Mouse (Mus musculus) intestine, embryonic 15.5 days (tissue): ENCODE measurements around the gene Ubap2l. TPM values are rescaled to one million over a fixed set of nuclear protein-coding genes. Genes with fewer than 3 reads are reported as not detected.

Source experiments
- ATAC-seq: fragments of 200-750 bp; cut with Nextera tagmentation; 2 replicates; pipeline ENCODE4 v1.8.0; 2017; ENCODE audit warnings: moderate TSS enrichment, moderate library complexity
- H3K27ac ChIP-seq: fragments of 300-500 bp; sonication (generic); 2 replicates; pipeline ENCODE4 v1.5.1; 2015; ENCODE audit warnings: mild to moderate bottlenecking, inconsistent platforms
- H3K27me3 ChIP-seq: fragments of 300-500 bp; sonication (generic); replicated peaks from 2 replicates; pipeline ENCODE4 v1.6.1; 2015; ENCODE audit warnings: inconsistent platforms
- H3K36me3 ChIP-seq: fragments of 300-500 bp; sonication (generic); 2 replicates; pipeline ENCODE4 v1.6.1; 2015; ENCODE audit warnings: inconsistent platforms
- H3K4me1 ChIP-seq: fragments of 300-500 bp; sonication (generic); replicated peaks from 2 replicates; pipeline ENCODE4 v1.6.1; 2015; ENCODE audit warnings: inconsistent platforms
- H3K4me2 ChIP-seq: fragments of 300-500 bp; sonication (generic); replicated peaks from 2 replicates; pipeline ENCODE4 v1.6.1; 2015; ENCODE audit warnings: mild to moderate bottlenecking, inconsistent platforms
- H3K4me3 ChIP-seq: fragments of 300-500 bp; sonication (generic); replicated peaks from 2 replicates; pipeline ENCODE4 v1.5.1; 2015; ENCODE audit warnings: inconsistent platforms
- H3K9ac ChIP-seq: fragments of 300-500 bp; sonication (generic); 2 replicates; pipeline ENCODE4 v1.6.1; 2015; ENCODE audit warnings: inconsistent platforms
- H3K9me3 ChIP-seq: fragments of 300-500 bp; sonication (generic); 2 replicates; pipeline ENCODE4 v1.6.1; 2016; ENCODE audit warnings: inconsistent platforms
- WGBS: fragments of 180-500 bp; shearing (Covaris S2); methylation state at CpG from one replicate; pipeline ENCODE4 v1.1.7; 2015; 5-methylcytosine and 5-hydroxymethylcytosine counted together
- polyA plus RNA-seq: library from polyadenylated mRNA; unstranded; fragments of >200 nt; fragmentation: Nextera tagmentation; extraction: Ambion mirVana; gene quantifications from 2 replicates; pipeline ENCODE4 v1.2.1, GENCODE M21; 2015

Gene Ubap2l
- polyA plus RNA-seq, 1 experiment from 2014 or later: 164 TPM

DNA sequence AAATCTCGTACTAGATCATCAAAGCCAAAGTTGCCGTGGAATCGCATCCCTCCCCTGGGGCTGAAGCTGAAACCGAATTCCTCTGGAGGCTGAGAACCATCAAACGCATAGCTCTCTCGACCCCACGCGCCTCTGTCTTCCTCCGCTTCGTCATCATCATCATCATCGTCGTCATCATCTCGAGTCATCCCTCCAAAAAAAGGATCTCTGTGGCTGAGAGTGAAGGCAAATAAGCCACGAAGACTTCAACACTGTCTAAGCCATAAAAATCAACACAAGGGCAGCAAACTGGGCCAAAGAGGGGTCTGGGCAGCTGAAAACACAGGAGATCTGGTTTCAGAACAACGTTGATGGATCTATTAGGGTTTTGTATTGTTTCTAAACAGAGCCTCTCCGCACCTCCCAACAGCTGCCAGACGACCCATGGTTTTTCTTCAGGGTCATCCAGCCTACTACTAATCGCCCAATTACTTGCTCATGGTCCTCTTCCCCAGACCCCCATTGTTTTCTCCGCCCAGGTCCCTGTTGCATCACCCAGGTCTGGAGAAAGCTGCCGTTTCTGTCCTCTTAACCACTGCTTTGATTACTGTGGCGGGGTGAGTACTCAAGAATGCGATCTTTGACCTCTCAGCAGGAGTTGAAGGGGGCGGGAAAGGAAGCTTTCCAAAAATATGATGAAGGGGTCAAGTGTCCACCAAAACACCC lies 54.5 kb downstream of the Ubap2l start:
- H3K4me3 ChIP-seq: peak overlapping the region; percentile 67
- peak; percentile 81 for ATAC-seq
- H3K27ac ChIP-seq: peak overlapping the region; percentile 95
- H3K4me2 ChIP-seq: peak overlapping the region; percentile 89
- 11% methylated on average over 23 of the region's 23 CpGs for WGBS
- H3K27me3 ChIP-seq: no peaks in the 10 kb centered on the region
- peaks cover 17% of the 10 kb centered on the region for H3K36me3 ChIP-seq
- 0 out of 2 replicates have a peak, but pooled peaks cover 7% of the 10 kb centered on the region for H3K4me1 ChIP-seq
- no peaks in the 10 kb centered on the region for H3K9me3 ChIP-seq
- H3K9ac ChIP-seq: peak overlapping the region; percentile 68

DNA sequence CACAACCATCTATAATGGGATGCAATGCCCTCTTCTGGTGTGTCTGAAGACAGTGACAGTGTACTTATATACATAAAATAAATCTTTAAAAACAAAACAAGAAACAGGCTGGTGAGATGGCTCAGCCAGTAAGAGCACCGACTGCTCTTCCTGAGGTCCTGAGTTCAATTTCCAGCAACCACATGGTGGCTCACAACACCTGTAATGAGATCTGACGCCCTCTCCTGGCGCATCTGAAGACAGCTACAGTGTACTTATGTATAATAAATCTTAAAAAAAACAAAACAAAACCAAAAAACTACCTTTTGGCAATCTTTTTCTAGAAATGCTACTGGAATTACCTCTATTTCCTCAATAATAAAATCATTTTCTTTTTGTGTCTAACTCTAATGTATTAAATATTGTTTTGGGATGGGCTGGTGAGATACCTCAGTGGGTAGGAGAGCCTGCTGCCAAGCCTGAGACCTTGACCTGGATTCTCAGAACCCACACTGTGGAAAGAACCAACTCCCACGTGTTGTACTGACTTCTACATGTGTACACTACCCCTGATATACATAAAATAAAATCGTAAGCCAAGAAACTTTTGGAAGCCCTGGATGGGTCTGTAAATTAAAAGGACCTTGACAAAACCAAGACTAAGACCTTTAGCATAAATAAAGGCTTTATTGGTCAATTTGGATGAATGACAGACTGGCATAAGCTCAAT lies 57.5 kb downstream of the Ubap2l start:
- no peak for ATAC-seq
- WGBS: 84% methylated on average over 5 of the region's 5 CpGs

GRCm38 (mm10) chr3:89987822-89988221 lies 64.6 kb downstream of the Ubap2l start:
- WGBS: 86% methylated on average over 4 of the region's 4 CpGs
- Histone ChIP-seq H3K4me1 (no peaks in the 10 kb centered on the region), H3K27me3 (no peaks in the 10 kb centered on the region), H3K4me3 (no peak overlapping the region), H3K9ac (no peak overlapping the region), H3K27ac (no peak overlapping the region), H3K4me2 (no peak overlapping the region), H3K9me3 (no peaks in the 10 kb centered on the region), H3K36me3 (no peaks in the 10 kb centered on the region)
- no peak for ATAC-seq

More for the DNA sequence above, 57.5 kb downstream of the Ubap2l start:
- Histone ChIP-seq H3K4me1 (0 out of 2 replicates have a peak, but pooled peaks cover 7% of the 10 kb centered on the region), H3K27ac (no peak overlapping the region), H3K9ac (no peak overlapping the region), H3K4me2 (no peak overlapping the region), H3K27me3 (no peaks in the 10 kb centered on the region), H3K4me3 (no peak overlapping the region), H3K9me3 (no peaks in the 10 kb centered on the region), H3K36me3 (no peaks in the 10 kb centered on the region)

- 57% methylated on average over 3 of the region's 3 CpGs for WGBS
- Histone ChIP-seq H3K4me1 (no peaks in the 10 kb centered on the region), H3K4me2 (no peak overlapping the region), H3K4me3 (no peak overlapping the region), H3K9ac (no peak overlapping the region), H3K27me3 (no peaks in the 10 kb centered on the region), H3K27ac (no peak overlapping the region), H3K36me3 (no peaks in the 10 kb centered on the region), H3K9me3 (no peaks in the 10 kb centered on the region)
- no peak for ATAC-seq
These were observed 65.2 kb downstream of the Ubap2l start for GRCm38 (mm10) chr3:89987211-89987610.

- ATAC-seq: no peak
- no peak overlapping the region for H3K4me2 ChIP-seq
- H3K9me3 ChIP-seq: no peaks in the 10 kb centered on the region
- no peak overlapping the region for H3K9ac ChIP-seq
- 72% methylated on average over 5 of the region's 5 CpGs for WGBS
- H3K36me3 ChIP-seq: no peaks in the 10 kb centered on the region
- no peaks in the 10 kb centered on the region for H3K4me1 ChIP-seq
- H3K4me3 ChIP-seq: no peak overlapping the region
- H3K27me3 ChIP-seq: no peaks in the 10 kb centered on the region
- no peak overlapping the region for H3K27ac ChIP-seq
These were observed 70.0 kb downstream of the Ubap2l start for GRCm38 (mm10) chr3:89982426-89982825.

GRCm38 (mm10) chr3:89976859-89977258 lies 75.6 kb downstream of the Ubap2l start:
- no peaks in the 10 kb centered on the region for H3K9me3 ChIP-seq
- no peak overlapping the region for H3K4me2 ChIP-seq
- no peak overlapping the region for H3K4me3 ChIP-seq
- H3K27me3 ChIP-seq: no peaks in the 10 kb centered on the region
- no peak overlapping the region for H3K9ac ChIP-seq
- H3K4me1 ChIP-seq: no peaks in the 10 kb centered on the region
- no peak overlapping the region for H3K27ac ChIP-seq
- no peak for ATAC-seq
- no peaks in the 10 kb centered on the region for H3K36me3 ChIP-seq

- H3K4me2 ChIP-seq: no peak overlapping the region
- H3K9ac ChIP-seq: no peak overlapping the region
- no peaks in the 10 kb centered on the region for H3K9me3 ChIP-seq
- no peaks in the 10 kb centered on the region for H3K36me3 ChIP-seq
- WGBS: 65% methylated on average over 7 of the region's 7 CpGs
- ATAC-seq: no peak
- H3K4me3 ChIP-seq: no peak overlapping the region
- no peaks in the 10 kb centered on the region for H3K27me3 ChIP-seq
- H3K27ac ChIP-seq: no peak overlapping the region
- H3K4me1 ChIP-seq: peaks cover 3% of the 10 kb centered on the region; the same call in 1 of the 2 replicates
These were observed 83.9 kb downstream of the Ubap2l start for GRCm38 (mm10) chr3:89968509-89968908.

DNA sequence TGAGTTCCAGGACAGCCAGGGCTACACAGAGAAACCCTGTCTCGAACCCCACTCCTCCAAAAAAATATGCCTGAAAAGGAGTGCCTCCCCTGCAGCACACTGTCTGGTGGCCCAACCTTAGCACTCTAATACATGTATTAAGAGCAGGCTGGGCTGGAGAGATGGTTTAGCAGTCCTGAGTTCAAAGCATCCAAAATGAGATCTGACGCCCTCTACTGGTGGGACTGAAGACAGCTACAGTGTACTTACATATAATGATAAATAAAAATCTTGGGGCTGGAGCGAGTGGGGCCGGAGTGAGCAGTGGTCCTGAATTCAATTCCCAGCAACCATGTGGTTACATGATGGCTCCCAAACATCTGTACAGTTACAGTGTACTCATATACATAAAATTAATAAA lies 85.5 kb downstream of the Ubap2l start:
- Histone ChIP-seq H3K4me1 (peaks cover 6% of the 10 kb centered on the region), H3K27ac (no peak overlapping the region), H3K4me3 (no peak overlapping the region), H3K9ac (no peak overlapping the region), H3K9me3 (no peaks in the 10 kb centered on the region), H3K36me3 (no peaks in the 10 kb centered on the region), H3K4me2 (no peak overlapping the region), H3K27me3 (no peaks in the 10 kb centered on the region)
- 71% methylated on average over 4 of the region's 4 CpGs for WGBS
- ATAC-seq: no peak

DNA sequence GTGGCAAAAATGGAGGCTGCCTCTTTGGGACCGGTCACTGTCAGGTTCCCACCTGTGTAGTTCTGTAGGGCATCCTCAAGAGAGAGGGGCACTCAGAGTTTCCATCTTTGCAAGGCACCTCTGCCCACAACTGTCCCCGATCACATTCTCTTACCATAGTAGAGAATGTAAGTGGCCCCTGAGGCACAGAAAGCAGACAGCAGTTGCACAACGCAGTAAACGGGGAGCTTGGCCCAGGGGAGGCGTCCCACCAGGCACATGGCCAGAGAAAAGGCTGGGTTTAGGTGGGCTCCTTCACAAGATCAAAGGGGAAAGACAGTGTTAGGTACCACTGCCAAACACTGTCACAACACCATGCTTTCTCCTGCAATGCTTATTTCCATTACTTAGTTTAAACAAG lies 86.5 kb downstream of the Ubap2l start:
- Histone ChIP-seq H3K4me2 (no peak overlapping the region), H3K4me1 (peaks cover 16% of the 10 kb centered on the region), H3K27ac (no peak overlapping the region), H3K36me3 (no peaks in the 10 kb centered on the region), H3K4me3 (no peak overlapping the region), H3K9ac (no peak overlapping the region), H3K27me3 (no peaks in the 10 kb centered on the region), H3K9me3 (no peaks in the 10 kb centered on the region)
- WGBS: 91% methylated on average over 5 of the region's 5 CpGs
- ATAC-seq: no peak

DNA sequence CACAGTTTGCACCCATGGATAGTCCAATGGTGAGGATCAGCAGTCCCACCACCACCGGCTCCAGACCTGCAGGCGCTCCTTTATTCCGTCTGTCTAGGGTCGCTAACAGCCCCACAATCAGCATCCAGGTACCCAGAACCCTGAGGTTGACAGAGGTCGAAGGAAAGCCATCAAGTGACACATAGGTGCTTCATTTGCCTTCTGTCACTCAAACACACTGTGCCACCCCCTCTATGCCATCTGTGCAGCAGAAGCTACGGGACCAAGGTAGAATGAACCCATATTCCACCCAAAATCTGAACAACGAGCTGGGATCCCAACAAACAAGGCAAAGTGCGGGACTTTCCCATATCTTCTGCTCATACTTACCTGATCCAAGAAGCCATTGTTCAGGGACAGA lies 86.9 kb downstream of the Ubap2l start:
- 95% methylated on average over 8 of the region's 8 CpGs for whole genome bisulfite sequencing
- H3K4me2 ChIP-seq: no peak overlapping the region
- H3K4me1 ChIP-seq: peaks cover 20% of the 10 kb centered on the region
- no peak overlapping the region for H3K27ac ChIP-seq
- no peaks in the 10 kb centered on the region for H3K36me3 ChIP-seq
- H3K4me3 ChIP-seq: no peak overlapping the region
- H3K9me3 ChIP-seq: no peaks in the 10 kb centered on the region
- no peak overlapping the region for H3K9ac ChIP-seq
- no peak for ATAC-seq
- no peaks in the 10 kb centered on the region for H3K27me3 ChIP-seq

DNA sequence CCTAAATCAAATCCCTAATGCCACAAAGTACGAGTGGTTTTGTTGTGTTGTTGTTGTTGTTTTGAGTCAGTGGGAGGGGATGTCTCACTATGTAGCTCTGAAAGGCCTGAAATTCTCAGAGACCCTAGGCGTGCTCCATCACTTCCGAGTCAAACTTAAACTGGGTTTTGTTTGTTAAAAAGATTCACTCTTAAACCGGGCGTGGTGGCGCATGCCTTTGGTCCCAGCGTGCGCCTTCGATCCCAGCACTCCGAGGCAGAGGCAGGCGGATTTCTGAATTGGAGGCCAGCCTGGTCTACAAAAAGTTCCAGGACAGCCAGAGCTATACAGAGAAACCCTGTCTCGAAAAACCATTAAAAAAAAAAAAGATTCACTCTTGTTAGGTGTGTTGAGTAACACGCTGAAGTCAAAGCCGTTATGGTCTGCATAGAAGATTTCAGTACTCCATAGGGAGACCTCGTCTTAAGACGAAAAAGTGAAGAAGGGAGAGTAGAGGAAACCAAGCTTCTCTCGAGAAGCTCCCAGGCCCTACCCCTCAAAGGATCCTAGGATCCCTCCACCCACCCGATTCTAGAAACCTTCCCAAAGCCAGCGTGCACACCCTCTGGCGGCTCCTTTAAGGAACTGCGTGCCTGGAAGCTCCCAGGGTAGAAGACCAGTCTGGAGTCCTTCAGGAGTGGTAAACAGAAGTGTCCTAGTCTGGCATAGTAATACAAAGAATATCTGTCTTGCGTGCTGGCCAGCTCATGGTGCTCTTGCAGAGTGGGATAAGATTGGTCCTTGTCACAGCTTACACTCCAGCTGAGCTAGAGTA lies 88.3 kb downstream of the Ubap2l start:
- Histone ChIP-seq H3K9ac (peak overlapping the region; percentile 95), H3K36me3 (no peaks in the 10 kb centered on the region), H3K4me2 (peak overlapping the region; percentile 97), H3K27me3 (no peaks in the 10 kb centered on the region), H3K4me1 (peaks cover 28% of the 10 kb centered on the region), H3K27ac (peak overlapping the region; percentile 95), H3K4me3 (peak overlapping the region; percentile 86), H3K9me3 (no peaks in the 10 kb centered on the region)
- 0 out of 2 replicates have a peak, but pooled peaks have one; percentile 27 for ATAC-seq
- 24% methylated on average over 22 of the region's 22 CpGs for WGBS

DNA sequence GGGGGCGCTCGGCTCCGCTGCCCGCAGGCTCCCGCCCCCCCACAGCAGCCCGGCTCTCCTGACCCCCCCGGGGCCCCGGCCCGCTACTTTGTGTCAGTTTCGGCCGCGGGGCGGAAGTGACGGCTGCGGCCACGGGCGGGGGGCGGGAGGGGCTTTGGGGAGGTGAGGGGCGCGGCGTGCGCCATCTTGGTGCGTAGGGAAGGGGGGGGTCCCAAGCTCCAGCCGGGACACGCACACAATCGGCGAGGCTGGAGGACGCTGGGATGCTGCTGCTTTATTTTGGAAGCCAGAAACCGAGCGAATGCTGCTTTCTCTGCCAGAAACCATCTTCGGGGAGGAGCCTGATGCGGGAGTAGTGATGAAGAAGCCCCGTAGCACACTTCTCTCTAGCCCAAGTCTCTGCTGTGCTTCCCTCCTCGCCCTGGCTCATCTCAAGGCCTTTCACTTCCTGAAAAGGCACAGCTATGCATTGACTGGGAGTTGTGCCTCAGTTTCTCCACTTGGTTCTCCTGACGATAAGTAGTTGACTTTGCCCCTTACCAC lies 89.1 kb downstream of the Ubap2l start, which contains the start of gene Atp8b2:
Gene Atp8b2 (minus strand): TSS at position 288 of the 543 bp plus-strand sequence.
- WGBS: 1% methylated on average over 31 of the region's 35 CpGs
- Histone ChIP-seq H3K27ac (peak within 1 kb of the TSS; percentile 95), H3K9me3 (no peaks in the 10 kb centered on the region), H3K4me2 (peak within 1 kb of the TSS; percentile 97), H3K27me3 (no peaks in the 10 kb centered on the region), H3K4me3 (peak within 1 kb of the TSS; percentile 86), H3K36me3 (peaks cover 3% of the 10 kb centered on the region), H3K4me1 (peaks cover 28% of the 10 kb centered on the region), H3K9ac (peak within 1 kb of the TSS; percentile 95)
- ATAC-seq: peak; percentile 64
